Mouse (Mus musculus) frontal cortex, postnatal 25 days (tissue): Measurements from ENCODE around the gene Arv1.
A peak's percentile ranks its signal among the peaks of the same experiment; 100 is the strongest.

ENCODE experiments used
- DNase-seq, 2 experiments: peaks; one replicate each; pipeline ENCODE4 v3.0.0; 2022; ENCODE audit warnings: low spot score in 2 of 2

The Arv1 gene

GRCm38 (mm10) chr8:124724301-124724700 lies 2.4 kb downstream of the Arv1 start:
- no peak for DNase-seq

- no peak for DNase-seq
Measured at GRCm38 (mm10) chr8:124732828-124733227, 10.9 kb downstream of the Arv1 start.

- no peak for DNase-seq
Measured at GRCm38 (mm10) chr8:124735371-124735911, 13.5 kb downstream of the Arv1 start.

GRCm38 (mm10) chr8:124739268-124739667 lies 17.3 kb downstream of the Arv1 start:
- DNase-seq = no peak

- no peak for DNase-seq
Measured at GRCm38 (mm10) chr8:124746661-124747060, 24.7 kb downstream of the Arv1 start.

GRCm38 (mm10) chr8:124751191-124751590 lies 29.3 kb downstream of the Arv1 start:
- no peak for DNase-seq

GRCm38 (mm10) chr8:124751709-124752173 lies 29.8 kb downstream of the Arv1 start, which contains the start of gene Fam89a:
Gene Fam89a (minus strand): TSS chr8:124751832.
- no peak for DNase-seq

GRCm38 (mm10) chr8:124752325-124752862 lies 30.5 kb downstream of the Arv1 start:
- no peak for DNase-seq

- DNase-seq = no peak
Measured at GRCm38 (mm10) chr8:124754101-124754791, 32.3 kb downstream of the Arv1 start.

GRCm38 (mm10) chr8:124754792-124755190 lies 32.9 kb downstream of the Arv1 start:
- no peak for DNase-seq

GRCm38 (mm10) chr8:124755481-124755880 lies 33.5 kb downstream of the Arv1 start:
- no peak for DNase-seq

GRCm38 (mm10) chr8:124756153-124756552 lies 34.2 kb downstream of the Arv1 start:
- no peak for DNase-seq

- DNase-seq = no peak
Measured at GRCm38 (mm10) chr8:124756601-124757000, 34.7 kb downstream of the Arv1 start.

- no peak for DNase-seq
Measured at GRCm38 (mm10) chr8:124758544-124758943, 36.6 kb downstream of the Arv1 start.

GRCm38 (mm10) chr8:124763061-124763460 lies 41.1 kb downstream of the Arv1 start:
- DNase-seq = no peak

- no peak for DNase-seq
Measured at GRCm38 (mm10) chr8:124772389-124772788, 50.5 kb downstream of the Arv1 start.

GRCm38 (mm10) chr8:124775695-124776094 lies 53.8 kb downstream of the Arv1 start:
- DNase-seq = peak; percentile 61 to 65

GRCm38 (mm10) chr8:124780236-124780635 lies 58.3 kb downstream of the Arv1 start:
- no peak for DNase-seq

GRCm38 (mm10) chr8:124782431-124782830 lies 60.5 kb downstream of the Arv1 start:
- no peak for DNase-seq

GRCm38 (mm10) chr8:124783228-124783627 lies 61.3 kb downstream of the Arv1 start:
- no peak for DNase-seq
